Mouse (Mus musculus): ENCODE results near the gene Kifc5b. TPM values are rescaled to one million over a fixed set of nuclear protein-coding genes. Genes with fewer than 3 reads are reported as not detected.
"Not testable (repeated sequence)": the region's sequence is repeated elsewhere in the genome, so short reads cannot be mapped to it uniquely, and the experiment has no call there.

Kifc5b gene
- polyA plus RNA-seq, 1 experiment from 2014 or later: 3.6 TPM

GRCm38 (mm10) chr17:26967477-26967876, 50.6 kb downstream of the Kifc5b start:
- 87% methylated on average over 6 of the region's 6 CpGs for WGBS
- Histone ChIP-seq H3K9me3 (no peaks in the 10 kb centered on the region), H3K4me3 (no peak overlapping the region), H3K4me2 (no peak overlapping the region), H3K27me3 (no peaks in the 10 kb centered on the region), H3K36me3 (peaks cover 83% of the 10 kb centered on the region), H3K27ac (no peak overlapping the region), H3K4me1 (replicated peaks) (peaks cover 18% of the 10 kb centered on the region), H3K9ac (no peak overlapping the region)
- ATAC-seq (ENCODE audit: low FRiP score): no peak

GRCm38 (mm10) chr17:26968200-26968611, 51.3 kb downstream of the Kifc5b start:
- Histone ChIP-seq H3K9ac (no peak overlapping the region), H3K9me3 (no peaks in the 10 kb centered on the region), H3K4me3 (no peak overlapping the region), H3K4me1 (replicated peaks) (peaks cover 19% of the 10 kb centered on the region), H3K36me3 (peaks cover 76% of the 10 kb centered on the region), H3K27me3 (no peaks in the 10 kb centered on the region), H3K4me2 (no peak overlapping the region), H3K27ac (no peak overlapping the region)
- 78% methylated on average over 6 of the region's 6 CpGs for WGBS
- no peak for ATAC-seq (ENCODE audit: low FRiP score)

GRCm38 (mm10) chr17:26969257-26969656, 52.4 kb downstream of the Kifc5b start:
- Histone ChIP-seq H3K9ac (no peak overlapping the region), H3K27me3 (no peaks in the 10 kb centered on the region), H3K4me2 (no peak overlapping the region), H3K36me3 (peaks cover 68% of the 10 kb centered on the region), H3K4me1 (replicated peaks) (peaks cover 28% of the 10 kb centered on the region), H3K27ac (no peak overlapping the region), H3K4me3 (no peak overlapping the region), H3K9me3 (no peaks in the 10 kb centered on the region)
- ATAC-seq (ENCODE audit: low FRiP score): no peak
- WGBS: 90% methylated on average over 6 of the region's 6 CpGs

- H3K9ac ChIP-seq: no peak overlapping the region
- no peak for ATAC-seq (ENCODE audit: low FRiP score)
- H3K27ac ChIP-seq: no peak overlapping the region
- H3K27me3 ChIP-seq: no peaks in the 10 kb centered on the region
- H3K4me2 ChIP-seq: no peak overlapping the region
- 85% methylated on average over 5 of the region's 12 CpGs for WGBS
- H3K4me3 ChIP-seq: no peak overlapping the region
- H3K9me3 ChIP-seq: no peaks in the 10 kb centered on the region
- H3K4me1 ChIP-seq (replicated peaks): peaks cover 37% of the 10 kb centered on the region
- peaks cover 68% of the 10 kb centered on the region for H3K36me3 ChIP-seq
These were observed 53.3 kb downstream of the Kifc5b start for GRCm38 (mm10) chr17:26970221-26970620.

GRCm38 (mm10) chr17:26971247-26971905, 54.5 kb downstream of the Kifc5b start:
- peaks cover 68% of the 10 kb centered on the region for H3K36me3 ChIP-seq

GRCm38 (mm10) chr17:26972107-26972506, 55.2 kb downstream of the Kifc5b start:
- Histone ChIP-seq H3K27me3 (no peaks in the 10 kb centered on the region), H3K36me3 (peaks cover 68% of the 10 kb centered on the region), H3K4me2 (peak overlapping the region; percentile 99), H3K9ac (peak overlapping the region; percentile 88), H3K9me3 (no peaks in the 10 kb centered on the region), H3K4me3 (peak overlapping the region; percentile 80), H3K27ac (peak overlapping the region; percentile 87), H3K4me1 (replicated peaks) (peaks cover 54% of the 10 kb centered on the region)
- no peak for ATAC-seq (ENCODE audit: low FRiP score)
- WGBS: 5% methylated on average over 3 of the region's 3 CpGs

More at GRCm38 (mm10) chr17:26971247-26971905, 54.5 kb downstream of the Kifc5b start:
- Histone ChIP-seq H3K9ac (no peak overlapping the region; the same call in 1 of the 2 replicates), H3K27ac (no peak overlapping the region), H3K4me1 (replicated peaks) (peaks cover 49% of the 10 kb centered on the region), H3K4me3 (no peak overlapping the region), H3K9me3 (no peaks in the 10 kb centered on the region), H3K27me3 (no peaks in the 10 kb centered on the region), H3K4me2 (peak overlapping the region; percentile 99)
- no peak for ATAC-seq (ENCODE audit: low FRiP score)
- WGBS: 60% methylated on average over 8 of the region's 8 CpGs

- under 1% methylated on average over 73 of the region's 75 CpGs for WGBS
These were observed 56.0 kb downstream of the Kifc5b start, which contains the start of gene Zbtb9 for GRCm38 (mm10) chr17:26972703-26973574. TSS of gene Zbtb9 (plus strand) at chr17:26973167.

GRCm38 (mm10) chr17:26974547-26974946, 57.7 kb downstream of the Kifc5b start:
- H3K36me3 ChIP-seq: peaks cover 66% of the 10 kb centered on the region
- WGBS: 94% methylated on average over 15 of the region's 15 CpGs
- ATAC-seq (ENCODE audit: low FRiP score): no peak
- H3K27ac ChIP-seq: no peak overlapping the region
- H3K9ac ChIP-seq: peak overlapping the region; percentile 88; the same call in 1 of the 2 replicates
- H3K4me1 ChIP-seq (replicated peaks): peaks cover 66% of the 10 kb centered on the region
- H3K4me3 ChIP-seq: peak overlapping the region; percentile 80
- no peaks in the 10 kb centered on the region for H3K27me3 ChIP-seq
- no peaks in the 10 kb centered on the region for H3K9me3 ChIP-seq
- H3K4me2 ChIP-seq: peak overlapping the region; percentile 99

More at GRCm38 (mm10) chr17:26972703-26973574, 56.0 kb downstream of the Kifc5b start, which contains the start of gene Zbtb9:
- Histone ChIP-seq H3K27ac (peak within 1 kb of the TSS; percentile 87), H3K4me2 (peak within 1 kb of the TSS; percentile 99), H3K27me3 (no peaks in the 10 kb centered on the region), H3K9me3 (no peaks in the 10 kb centered on the region), H3K9ac (peak within 1 kb of the TSS; percentile 88), H3K4me1 (replicated peaks) (peaks cover 54% of the 10 kb centered on the region), H3K4me3 (peak within 1 kb of the TSS; percentile 80), H3K36me3 (peaks cover 66% of the 10 kb centered on the region)
- peak; percentile 99 for ATAC-seq (ENCODE audit: low FRiP score)

GRCm38 (mm10) chr17:26975415-26975814, 58.5 kb downstream of the Kifc5b start:
- peaks cover 62% of the 10 kb centered on the region for H3K36me3 ChIP-seq
- H3K4me3 ChIP-seq: no peak overlapping the region
- H3K9ac ChIP-seq: no peak overlapping the region
- H3K27me3 ChIP-seq: no peaks in the 10 kb centered on the region
- no peak for ATAC-seq (ENCODE audit: low FRiP score)
- H3K9me3 ChIP-seq: no peaks in the 10 kb centered on the region
- peaks cover 68% of the 10 kb centered on the region for H3K4me1 ChIP-seq (replicated peaks)
- no peak overlapping the region for H3K27ac ChIP-seq
- H3K4me2 ChIP-seq: no peak overlapping the region

GRCm38 (mm10) chr17:26977354-26977753, 60.5 kb downstream of the Kifc5b start:
- not testable (repeated sequence) for H3K27me3 ChIP-seq; H3K4me3 ChIP-seq; H3K9me3 ChIP-seq; ATAC-seq (ENCODE audit: low FRiP score); H3K9ac ChIP-seq; H3K27ac ChIP-seq; H3K4me2 ChIP-seq
- Histone ChIP-seq H3K36me3 (peaks cover 60% of the 10 kb centered on the region), H3K4me1 (replicated peaks) (peaks cover 51% of the 10 kb centered on the region)
- 97% methylated on average over 6 of the region's 6 CpGs for WGBS

- Histone ChIP-seq H3K4me2 (no peak overlapping the region), H3K9ac (no peak overlapping the region), H3K4me3 (no peak overlapping the region), H3K27me3 (no peaks in the 10 kb centered on the region), H3K4me1 (replicated peaks) (peaks cover 38% of the 10 kb centered on the region), H3K36me3 (peaks cover 59% of the 10 kb centered on the region), H3K9me3 (no peaks in the 10 kb centered on the region), H3K27ac (no peak overlapping the region)
- no peak for ATAC-seq (ENCODE audit: low FRiP score)
- 82% methylated on average over 2 of the region's 2 CpGs for WGBS
These were observed 62.5 kb downstream of the Kifc5b start for GRCm38 (mm10) chr17:26979426-26979825.

- peaks cover 22% of the 10 kb centered on the region for H3K4me1 ChIP-seq (replicated peaks)
- peaks cover 42% of the 10 kb centered on the region for H3K36me3 ChIP-seq
- H3K27me3 ChIP-seq: no peaks in the 10 kb centered on the region
- no peak overlapping the region for H3K4me2 ChIP-seq
- ATAC-seq (ENCODE audit: low FRiP score): no peak
- H3K4me3 ChIP-seq: no peak overlapping the region
- H3K9ac ChIP-seq: no peak overlapping the region
- WGBS: 84% methylated on average over 2 of the region's 2 CpGs
- no peak overlapping the region for H3K27ac ChIP-seq
- no peaks in the 10 kb centered on the region for H3K9me3 ChIP-seq
These were observed 64.2 kb downstream of the Kifc5b start for GRCm38 (mm10) chr17:26981050-26981449.
